Mouse (Mus musculus) forebrain, embryonic 11.5 days (tissue): ENCODE measurements at regions not wholly inside any gene's neighbourhood (a gene's known extent, or its start where the extent isn't known, plus 50 kb on each side); places are given as distances from the start of the nearest gene placed in this dataset.

Experiments used
- ATAC-seq: fragments of 200-750 bp; cut with Nextera tagmentation; replicated peaks from 2 replicates; pipeline ENCODE4 v1.8.0; 2017; ENCODE audit warnings: moderate TSS enrichment; ENCODE audit not compliant: low FRiP score
- DNase-seq: peaks from one replicate; pipeline ENCODE4 v3.0.0-alpha.2; 2017; ENCODE audit warnings: low spot score
- H3K27ac ChIP-seq: fragments of 300-500 bp; sonication (generic); 2 replicates; pipeline ENCODE4 v1.5.1; 2014; ENCODE audit warnings: low read depth, low read length
- H3K27me3 ChIP-seq: fragments of 300-500 bp; sonication (generic); 2 replicates; pipeline ENCODE4 v1.6.1; 2014; ENCODE audit warnings: mild to moderate bottlenecking, low read length, mixed read lengths; ENCODE audit not compliant: control insufficient read depth, insufficient read depth
- H3K36me3 ChIP-seq: fragments of 300-500 bp; sonication (generic); 2 replicates; pipeline ENCODE4 v1.6.1; 2014; ENCODE audit warnings: mild to moderate bottlenecking, low read length, moderate library complexity, mixed read lengths; ENCODE audit not compliant: control insufficient read depth, insufficient read depth
- H3K4me1 ChIP-seq: fragments of 300-500 bp; sonication (generic); replicated peaks from 2 replicates; pipeline ENCODE4 v1.6.1; 2014; ENCODE audit warnings: low read length, mixed read lengths; ENCODE audit not compliant: control insufficient read depth, insufficient read depth
- H3K4me2 ChIP-seq: fragments of 300-500 bp; sonication (generic); 2 replicates; pipeline ENCODE4 v1.6.1; 2014; ENCODE audit warnings: low read depth, mild to moderate bottlenecking, low read length, moderate library complexity, mixed read lengths; ENCODE audit not compliant: severe bottlenecking
- H3K4me3 ChIP-seq: fragments of 300-500 bp; sonication (generic); 2 replicates; pipeline ENCODE4 v1.5.1; 2014; ENCODE audit warnings: low read depth, low read length
- H3K9ac ChIP-seq: fragments of 300-500 bp; sonication (generic); 2 replicates; pipeline ENCODE4 v1.6.1; 2014; ENCODE audit warnings: low read length
- H3K9me3 ChIP-seq: fragments of 300-500 bp; sonication (generic); 2 replicates; pipeline ENCODE4 v1.6.1; 2016; ENCODE audit warnings: low read length, mixed read lengths; ENCODE audit not compliant: control insufficient read depth
- WGBS: fragments of 180-500 bp; shearing (Covaris S2); extraction: QIAGEN DNeasy Blood & Tissue Kit; methylation state at CpG from one replicate; pipeline ENCODE4 v1.1.7; 2014; 5-methylcytosine and 5-hydroxymethylcytosine counted together

DNA sequence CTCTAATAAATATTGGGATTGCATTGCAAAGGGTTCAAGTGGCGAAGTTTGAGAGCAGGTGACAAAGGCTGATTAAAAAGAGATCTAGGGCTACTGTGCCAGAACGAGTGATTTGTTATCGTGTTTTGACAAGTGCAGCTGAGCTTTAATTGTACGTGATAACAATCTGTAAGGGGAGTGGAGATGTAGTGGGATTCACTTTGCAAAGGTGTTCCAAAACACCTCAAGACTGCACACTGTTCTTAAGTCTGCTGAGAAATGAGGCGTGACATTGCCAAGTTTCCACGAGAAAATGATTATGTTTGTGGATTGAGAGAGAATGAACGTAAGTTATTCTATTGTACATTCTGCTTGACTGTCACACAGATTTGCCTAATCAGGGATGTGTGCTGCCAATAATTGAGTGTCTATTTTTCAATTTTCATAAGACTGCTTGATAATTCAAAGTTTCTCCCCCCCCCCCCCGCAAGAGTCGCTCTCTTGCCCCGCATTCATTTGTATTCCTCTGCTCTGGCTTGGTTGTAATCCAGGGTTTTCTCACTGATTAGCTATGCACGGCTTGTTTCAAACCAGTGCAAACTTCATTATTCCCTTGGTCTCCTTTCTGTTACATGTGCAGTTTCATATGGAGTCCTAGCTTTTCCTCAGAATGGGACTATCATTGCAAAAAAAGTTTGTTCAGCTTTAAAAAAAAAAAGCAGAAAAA lies 385.7 kb downstream of the Olfm4 start:
- no peak overlapping the region for H3K4me3 ChIP-seq
- no peak overlapping the region for H3K27ac ChIP-seq
- no peaks in the 10 kb centered on the region for H3K36me3 ChIP-seq
- 53% methylated on average over 11 of the region's 11 CpGs for WGBS
- H3K9me3 ChIP-seq, result no peaks in the 10 kb centered on the region
- H3K4me1 ChIP-seq, result no peaks in the 10 kb centered on the region
- no peak overlapping the region for H3K9ac ChIP-seq
- DNase-seq (no peak), ATAC-seq (peak; percentile 61; the same call in 1 of the 2 replicates)
- no peaks in the 10 kb centered on the region for H3K27me3 ChIP-seq
- H3K4me2 ChIP-seq, result no peak overlapping the region

DNA sequence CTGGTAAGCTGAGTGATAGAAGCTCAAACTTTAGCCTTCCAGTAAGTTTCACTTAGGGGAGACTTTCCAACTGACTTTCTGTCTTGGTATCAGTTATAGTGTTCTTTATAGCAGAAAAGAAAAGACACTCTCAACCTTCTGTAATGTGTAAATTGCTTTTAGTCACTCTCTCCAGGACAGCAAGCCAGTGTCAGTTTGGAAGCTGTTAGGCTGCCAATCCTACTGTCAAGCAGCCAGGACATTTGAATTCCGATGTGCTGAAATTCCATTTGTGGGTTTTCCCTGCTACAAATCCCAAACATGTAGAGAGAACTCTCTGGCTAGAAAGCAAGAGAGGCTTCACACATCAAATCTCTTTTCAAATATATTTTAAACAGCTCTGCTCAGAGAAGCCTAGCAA lies 390.4 kb downstream of the Olfm4 start:
- DNase-seq, result no peak
- no peaks in the 10 kb centered on the region for H3K4me1 ChIP-seq
- no peak for ATAC-seq
- 94% methylated on average over 1 of the region's 1 CpGs for WGBS
- no peaks in the 10 kb centered on the region for H3K9me3 ChIP-seq
- no peak overlapping the region for H3K9ac ChIP-seq
- H3K36me3 ChIP-seq, result no peaks in the 10 kb centered on the region
- H3K4me2 ChIP-seq, result no peak overlapping the region
- no peak overlapping the region for H3K27ac ChIP-seq
- H3K27me3 ChIP-seq, result no peaks in the 10 kb centered on the region
- H3K4me3 ChIP-seq, result no peak overlapping the region

GRCm38 (mm10) chr14:80377064-80377463 lies 393.2 kb downstream of the Olfm4 start:
- H3K4me2 ChIP-seq, result no peak overlapping the region
- DNase-seq (no peak), ATAC-seq (no peak)
- no peaks in the 10 kb centered on the region for H3K4me1 ChIP-seq
- 46% methylated on average over 1 of the region's 1 CpGs for WGBS
- H3K36me3 ChIP-seq, result no peaks in the 10 kb centered on the region
- H3K27ac ChIP-seq, result no peak overlapping the region
- H3K9me3 ChIP-seq, result no peaks in the 10 kb centered on the region
- H3K4me3 ChIP-seq, result no peak overlapping the region
- H3K27me3 ChIP-seq, result no peaks in the 10 kb centered on the region
- H3K9ac ChIP-seq, result no peak overlapping the region

DNA sequence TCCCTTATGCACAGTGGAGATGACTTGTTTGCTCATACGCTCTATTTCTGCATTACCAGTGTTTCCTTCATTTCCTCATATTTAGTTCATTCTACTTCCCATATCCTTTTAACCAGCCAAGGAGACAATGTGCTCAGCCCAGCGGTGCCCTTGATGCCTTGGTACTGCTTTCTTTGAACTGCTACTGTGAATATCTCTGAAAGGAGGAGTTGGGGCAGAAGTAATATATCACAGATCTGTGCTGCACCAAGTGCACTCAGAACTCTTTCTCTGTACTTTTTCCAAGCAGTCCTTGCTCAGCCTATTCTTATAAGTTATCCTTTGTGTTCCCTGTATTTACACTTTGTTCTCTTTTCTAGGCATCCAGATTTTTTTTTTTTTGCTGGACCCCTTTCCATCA lies 407.5 kb downstream of the Olfm4 start:
- Histone ChIP-seq H3K4me3 (no peak overlapping the region), H3K27ac (no peak overlapping the region), H3K36me3 (no peaks in the 10 kb centered on the region), H3K4me1 (no peaks in the 10 kb centered on the region), H3K9me3 (no peaks in the 10 kb centered on the region), H3K27me3 (no peaks in the 10 kb centered on the region), H3K4me2 (no peak overlapping the region), H3K9ac (no peak overlapping the region)
- DNase-seq (peak; percentile 53), ATAC-seq (peak; percentile 94)
- 33% methylated on average over 2 of the region's 2 CpGs for WGBS

GRCm38 (mm10) chr14:80408317-80408716 lies 424.4 kb downstream of the Olfm4 start:
- no peaks in the 10 kb centered on the region for H3K36me3 ChIP-seq
- H3K4me1 ChIP-seq, result no peaks in the 10 kb centered on the region; the same call in 1 of the 2 replicates
- DNase-seq, result no peak
- ATAC-seq, result no peak
- WGBS, result 88% methylated on average over 2 of the region's 2 CpGs
- H3K9ac ChIP-seq, result no peak overlapping the region
- H3K9me3 ChIP-seq, result no peaks in the 10 kb centered on the region
- no peak overlapping the region for H3K4me3 ChIP-seq
- H3K4me2 ChIP-seq, result no peak overlapping the region
- H3K27ac ChIP-seq, result no peak overlapping the region
- no peaks in the 10 kb centered on the region for H3K27me3 ChIP-seq

- Histone ChIP-seq H3K4me2 (no peak overlapping the region), H3K36me3 (no peaks in the 10 kb centered on the region), H3K4me3 (no peak overlapping the region), H3K9me3 (no peaks in the 10 kb centered on the region), H3K27ac (no peak overlapping the region), H3K9ac (no peak overlapping the region), H3K4me1 (no peaks in the 10 kb centered on the region), H3K27me3 (no peaks in the 10 kb centered on the region)
- 90% methylated on average over 3 of the region's 3 CpGs for WGBS
- DNase-seq (no peak), ATAC-seq (no peak)
Measured at GRCm38 (mm10) chr14:80418810-80419325, 435.0 kb downstream of the Olfm4 start.

DNA sequence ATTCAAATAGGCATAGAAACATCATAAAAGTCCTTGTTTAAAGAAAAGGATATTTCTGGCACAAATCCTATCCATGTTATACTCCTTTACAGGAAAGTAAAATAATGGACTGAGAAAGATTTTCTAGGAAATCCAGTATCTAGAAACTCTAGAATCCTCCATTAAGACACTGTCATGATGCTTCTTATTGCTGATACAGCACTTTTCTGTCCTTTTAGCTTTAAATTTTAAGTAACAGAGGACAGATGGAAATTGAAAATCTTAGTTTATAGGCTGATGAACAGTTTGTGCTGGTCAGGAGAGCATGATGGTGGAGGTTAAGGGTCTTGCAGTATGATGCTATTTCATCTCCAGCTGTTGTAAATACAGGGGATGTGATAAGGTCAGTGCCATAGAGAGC lies 459.9 kb downstream of the Olfm4 start:
- no peak overlapping the region for H3K4me3 ChIP-seq
- DNase-seq (no peak), ATAC-seq (no peak)
- no peaks in the 10 kb centered on the region for H3K9me3 ChIP-seq
- H3K36me3 ChIP-seq, result no peaks in the 10 kb centered on the region
- H3K4me1 ChIP-seq, result no peaks in the 10 kb centered on the region
- H3K27me3 ChIP-seq, result no peaks in the 10 kb centered on the region
- H3K27ac ChIP-seq, result no peak overlapping the region
- no peak overlapping the region for H3K9ac ChIP-seq
- H3K4me2 ChIP-seq, result no peak overlapping the region

DNA sequence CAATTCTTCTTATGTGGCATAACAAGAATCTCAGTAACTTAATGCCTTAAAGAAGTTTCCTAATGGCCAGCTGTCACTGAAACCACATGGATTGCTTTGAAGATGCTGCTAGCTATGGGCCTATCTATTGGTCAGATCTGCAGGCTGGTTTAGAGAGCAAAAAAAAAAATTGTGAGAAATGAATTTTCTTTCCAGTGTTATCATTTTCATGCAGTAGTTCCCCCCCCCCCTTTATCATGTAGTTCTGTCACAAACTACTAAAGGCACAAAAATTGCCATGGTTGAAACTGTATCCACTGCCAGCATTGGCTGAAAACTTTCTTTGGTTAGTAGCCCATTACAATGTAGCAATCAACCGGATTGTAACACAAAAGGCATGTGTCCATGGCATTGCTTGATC lies 487.6 kb downstream of the Olfm4 start:
- Histone ChIP-seq H3K27ac (no peak overlapping the region), H3K9ac (no peak overlapping the region), H3K4me2 (no peak overlapping the region), H3K4me3 (no peak overlapping the region), H3K27me3 (no peaks in the 10 kb centered on the region), H3K4me1 (no peaks in the 10 kb centered on the region), H3K9me3 (no peaks in the 10 kb centered on the region), H3K36me3 (no peaks in the 10 kb centered on the region)
- 49% methylated on average over 1 of the region's 1 CpGs for WGBS
- no peak for DNase-seq
- ATAC-seq, result no peak

- ATAC-seq (no peak), DNase-seq (no peak)
- Histone ChIP-seq H3K9me3 (no peaks in the 10 kb centered on the region), H3K4me3 (no peak overlapping the region), H3K9ac (no peak overlapping the region), H3K27ac (no peak overlapping the region), H3K4me2 (no peak overlapping the region), H3K27me3 (no peaks in the 10 kb centered on the region), H3K36me3 (no peaks in the 10 kb centered on the region), H3K4me1 (no peaks in the 10 kb centered on the region)
Measured at GRCm38 (mm10) chr14:80479918-80480317, 496.0 kb downstream of the Olfm4 start.
